Comparison of ENCODE assay signal across 9 mouse cellular contexts in genomic region chr2:24568555-24568954, GRCm38 (mm10).
A peak's percentile ranks its signal among the peaks of the same experiment; 100 is the strongest.
DNase-seq lines count a peak whose midpoint lies in the region; ATAC-seq and TF ChIP-seq lines count a peak whose summit lies in the region.
"Had no signal": no experiment of that assay in that cellular context is flagged by ENCODE, and none has a peak within 500 bp of the region (broad histone marks: within the 10 kb centered on the region; RNA-seq: fewer than 3 reads in every experiment).

No protein-coding gene starts in this region.

- H3K27ac ChIP-seq in forebrain, embryonic 14.5 days (ENCODE audit: low read depth, low read length): no peak overlapping the region
- H3K27ac ChIP-seq in forebrain, embryonic 10.5 days: no peak overlapping the region
- H3K27ac ChIP-seq in liver, postnatal 0 days (ENCODE audit: low read depth): no peak overlapping the region
- no peak overlapping the region for H3K27ac ChIP-seq in liver, embryonic 11.5 days (ENCODE audit: low read depth, low read length)
- H3K27ac ChIP-seq in hindbrain, postnatal 0 days: no peak overlapping the region
- no peak overlapping the region for H3K27ac ChIP-seq in midbrain, postnatal 0 days (ENCODE audit: low read depth, low read length)
- H3K27ac ChIP-seq: lung, embryonic 15.5 days had no signal

- WGBS in forebrain, embryonic 14.5 days: 13% methylated on average over 3 of the region's 3 CpGs
- WGBS in forebrain, embryonic 10.5 days: 14% methylated on average over 3 of the region's 3 CpGs
- WGBS in liver, postnatal 0 days (ENCODE audit: insufficient replicate concordance): 16% methylated on average over 3 of the region's 3 CpGs
- 10% methylated on average over 3 of the region's 3 CpGs for WGBS in liver, embryonic 11.5 days
- WGBS in hindbrain, postnatal 0 days: 7% methylated on average over 3 of the region's 3 CpGs
- WGBS in midbrain, postnatal 0 days: 6% methylated on average over 3 of the region's 3 CpGs

- no peaks in the 10 kb centered on the region for H3K9me3 ChIP-seq in forebrain, embryonic 14.5 days (replicated peaks; ENCODE audit: control insufficient read depth, low read length)
- no peaks in the 10 kb centered on the region for H3K9me3 ChIP-seq in forebrain, embryonic 10.5 days
- H3K9me3 ChIP-seq in liver, postnatal 0 days (ENCODE audit: low read length): no peaks in the 10 kb centered on the region
- H3K9me3 ChIP-seq in liver, embryonic 11.5 days (ENCODE audit: control insufficient read depth, low read length): no peaks in the 10 kb centered on the region
- H3K9me3 ChIP-seq in hindbrain, postnatal 0 days (ENCODE audit: low read length): no peaks in the 10 kb centered on the region
- no peaks in the 10 kb centered on the region for H3K9me3 ChIP-seq in midbrain, postnatal 0 days (ENCODE audit: low read length)
- H3K9me3 ChIP-seq: lung, embryonic 15.5 days had no signal

- TF ChIP-seq CTCF in liver, postnatal 0 days (IDR thresholded peaks at IDR 0.05; ENCODE audit: low read depth): peak; percentile 75
- peak; percentile 64; the same call in 1 of the 2 replicates for TF ChIP-seq CTCF in brain, embryonic 14.5 days (IDR thresholded peaks at IDR 0.05; ENCODE audit: borderline replicate concordance, extremely low read depth, insufficient read depth, insufficient read length)
- peak; percentile 88 for TF ChIP-seq CTCF in hindbrain, postnatal 0 days (IDR thresholded peaks at IDR 0.05; ENCODE audit: low read depth)
- TF ChIP-seq CTCF in midbrain, postnatal 0 days (IDR thresholded peaks at IDR 0.05): peak; percentile 91

- ATAC-seq in forebrain, embryonic 14.5 days: 0 out of 2 replicates have a peak, but pooled peaks have one; percentile 37
- no peak for ATAC-seq in liver, postnatal 0 days
- ATAC-seq in liver, embryonic 11.5 days (replicated peaks; ENCODE audit: low FRiP score): no peak
- peak; percentile 70; the same call in 1 of the 2 replicates for ATAC-seq in hindbrain, postnatal 0 days
- 0 out of 2 replicates have a peak, but pooled peaks have one; percentile 59 for ATAC-seq in midbrain, postnatal 0 days (ENCODE audit: low FRiP score)
- no peak for ATAC-seq in megakaryocyte-erythroid progenitor cell, adult 5-6 weeks (replicated peaks; ENCODE audit: low FRiP score, low TSS enrichment, poor library complexity, severe bottlenecking)

- no peak for TF ChIP-seq POLR2A in brain, embryonic 14.5 days (IDR thresholded peaks at IDR 0.05; ENCODE audit: borderline replicate concordance, extremely low read depth, insufficient read depth, insufficient read length, poor library complexity, severe bottlenecking)

- DNase-seq in forebrain, embryonic 14.5 days (ENCODE audit: low spot score): peak; percentile 77
- DNase-seq in forebrain, embryonic 10.5 days (ENCODE audit: extremely low spot score, low spot score): no peak
- no peak for DNase-seq in liver, postnatal 0 days
- no peak for DNase-seq in liver, embryonic 11.5 days (ENCODE audit: low spot score)
- peak; percentile 76 for DNase-seq in brain, embryonic 14.5 days (ENCODE audit: low read depth)
- peak; percentile 87 for DNase-seq in hindbrain, postnatal 0 days (ENCODE audit: low spot score)
- peak; percentile 77 for DNase-seq in midbrain, postnatal 0 days (ENCODE audit: low spot score)

- no peaks in the 10 kb centered on the region for H3K27me3 ChIP-seq in forebrain, embryonic 14.5 days (replicated peaks; ENCODE audit: control insufficient read depth, insufficient read depth, low read length)
- no peaks in the 10 kb centered on the region for H3K27me3 ChIP-seq in forebrain, embryonic 10.5 days (ENCODE audit: poor library complexity, severe bottlenecking)
- H3K27me3 ChIP-seq in liver, postnatal 0 days (ENCODE audit: insufficient read depth, low read length): no peaks in the 10 kb centered on the region
- no peaks in the 10 kb centered on the region for H3K27me3 ChIP-seq in liver, embryonic 11.5 days (replicated peaks; ENCODE audit: control insufficient read depth, insufficient read depth, low read length)
- H3K27me3 ChIP-seq in hindbrain, postnatal 0 days (ENCODE audit: insufficient read depth, low read length): no peaks in the 10 kb centered on the region
- H3K27me3 ChIP-seq in midbrain, postnatal 0 days (ENCODE audit: insufficient read depth, low read length): no peaks in the 10 kb centered on the region
- H3K27me3 ChIP-seq: lung, embryonic 15.5 days had no signal

- H3K4me1 ChIP-seq in forebrain, embryonic 14.5 days (ENCODE audit: control insufficient read depth, insufficient read depth, low read length): no peaks in the 10 kb centered on the region
- no peaks in the 10 kb centered on the region for H3K4me1 ChIP-seq in forebrain, embryonic 10.5 days
- no peaks in the 10 kb centered on the region for H3K4me1 ChIP-seq in liver, postnatal 0 days (ENCODE audit: insufficient read depth)
- no peaks in the 10 kb centered on the region for H3K4me1 ChIP-seq in liver, embryonic 11.5 days (replicated peaks; ENCODE audit: control insufficient read depth, insufficient read depth, low read length)
- no peaks in the 10 kb centered on the region for H3K4me1 ChIP-seq in hindbrain, postnatal 0 days (ENCODE audit: insufficient read depth, low read length)
- H3K4me1 ChIP-seq in midbrain, postnatal 0 days (ENCODE audit: insufficient read depth, low read length): no peaks in the 10 kb centered on the region
- H3K4me1 ChIP-seq: lung, embryonic 15.5 days had no signal

- no peaks in the 10 kb centered on the region for H3K36me3 ChIP-seq in forebrain, embryonic 14.5 days (ENCODE audit: control insufficient read depth, insufficient read depth, low read length)
- no peaks in the 10 kb centered on the region for H3K36me3 ChIP-seq in forebrain, embryonic 10.5 days (replicated peaks)
- H3K36me3 ChIP-seq in liver, postnatal 0 days (replicated peaks; ENCODE audit: insufficient read depth, low read length): no peaks in the 10 kb centered on the region
- no peaks in the 10 kb centered on the region for H3K36me3 ChIP-seq in liver, embryonic 11.5 days (ENCODE audit: control insufficient read depth, insufficient read depth, low read length)
- H3K36me3 ChIP-seq in hindbrain, postnatal 0 days (ENCODE audit: insufficient read depth, low read length): no peaks in the 10 kb centered on the region
- no peaks in the 10 kb centered on the region for H3K36me3 ChIP-seq in midbrain, postnatal 0 days (ENCODE audit: insufficient read depth, low read length)
- H3K36me3 ChIP-seq: lung, embryonic 15.5 days had no signal

- no peak overlapping the region for H3K4me2 ChIP-seq in forebrain, embryonic 14.5 days (ENCODE audit: low read length)
- H3K4me2 ChIP-seq in liver, postnatal 0 days (ENCODE audit: low read depth, low read length): no peak overlapping the region
- H3K4me2 ChIP-seq in liver, embryonic 11.5 days: no peak overlapping the region
- no peak overlapping the region for H3K4me2 ChIP-seq in hindbrain, postnatal 0 days (ENCODE audit: low read depth, low read length)
- H3K4me2 ChIP-seq in midbrain, postnatal 0 days (ENCODE audit: low read depth, low read length, poor library complexity, severe bottlenecking): no peak overlapping the region
- H3K4me2 ChIP-seq: lung, embryonic 15.5 days had no signal

- no peak overlapping the region for H3K9ac ChIP-seq in forebrain, embryonic 14.5 days (ENCODE audit: low read length)
- no peak overlapping the region for H3K9ac ChIP-seq in liver, postnatal 0 days (replicated peaks)
- no peak overlapping the region for H3K9ac ChIP-seq in liver, embryonic 11.5 days (ENCODE audit: low read depth, low read length)
- H3K9ac ChIP-seq in hindbrain, postnatal 0 days (replicated peaks; ENCODE audit: low read length): no peak overlapping the region
- no peak overlapping the region for H3K9ac ChIP-seq in midbrain, postnatal 0 days (replicated peaks; ENCODE audit: low read length, poor library complexity, severe bottlenecking)
- H3K9ac ChIP-seq: lung, embryonic 15.5 days had no signal

- no peak overlapping the region for H3K4me3 ChIP-seq in forebrain, embryonic 14.5 days (ENCODE audit: low read depth, low read length)
- H3K4me3 ChIP-seq in forebrain, embryonic 10.5 days: no peak overlapping the region
- H3K4me3 ChIP-seq in liver, postnatal 0 days (ENCODE audit: low read depth, low read length): no peak overlapping the region
- no peak overlapping the region for H3K4me3 ChIP-seq in liver, embryonic 11.5 days (ENCODE audit: low read depth, low read length)
- H3K4me3 ChIP-seq in hindbrain, postnatal 0 days (ENCODE audit: low read length): no peak overlapping the region
- no peak overlapping the region for H3K4me3 ChIP-seq in midbrain, postnatal 0 days (ENCODE audit: low read depth, low read length)
- H3K4me3 ChIP-seq: lung, embryonic 15.5 days had no signal

- TF ChIP-seq EP300 in liver, postnatal 0 days (IDR thresholded peaks at IDR 0.05; ENCODE audit: low read depth): no peak

Comparison
In these comparisons a context has a peak if more than half of its experiments do, and no peak if none do; other contexts are left out.
1. DNase-seq: peak in forebrain, embryonic 14.5 days (single experiment), brain, embryonic 14.5 days (single experiment), hindbrain, postnatal 0 days (single experiment) and midbrain, postnatal 0 days (single experiment); none in forebrain, embryonic 10.5 days (single experiment), liver, postnatal 0 days (single experiment) and liver, embryonic 11.5 days (single experiment).
2. ATAC-seq: peak in forebrain, embryonic 14.5 days (single experiment), hindbrain, postnatal 0 days (single experiment) and midbrain, postnatal 0 days (single experiment); none in liver, postnatal 0 days (single experiment), liver, embryonic 11.5 days (single experiment) and megakaryocyte-erythroid progenitor cell, adult 5-6 weeks (single experiment).
3. Peak in every context shown above with its lines, with median percentiles within 50 percentile points of each other: CTCF ChIP-seq.